Mouse (Mus musculus) kidney, embryonic 15.5 days (tissue): Measurements from ENCODE around the gene R3hdm4. TPM values are rescaled to one million over a fixed set of nuclear protein-coding genes. Genes with fewer than 3 reads are reported as not detected.

ENCODE experiments used
- ATAC-seq: fragments of 200-750 bp; cut with Nextera tagmentation; replicated peaks from 2 replicates; pipeline ENCODE4 v1.8.0; 2017; ENCODE audit warnings: moderate TSS enrichment; ENCODE audit not compliant: low FRiP score
- H3K27ac ChIP-seq: fragments of 300-500 bp; sonication (generic); 2 replicates; pipeline ENCODE4 v1.5.1; 2015; ENCODE audit warnings: mild to moderate bottlenecking, inconsistent platforms
- H3K27me3 ChIP-seq: fragments of 300-500 bp; sonication (generic); 2 replicates; pipeline ENCODE4 v1.6.1; 2015; ENCODE audit warnings: inconsistent platforms
- H3K36me3 ChIP-seq: fragments of 300-500 bp; sonication (generic); 2 replicates; pipeline ENCODE4 v1.6.1; 2015; ENCODE audit warnings: inconsistent platforms
- H3K4me1 ChIP-seq: fragments of 300-500 bp; sonication (generic); 2 replicates; pipeline ENCODE4 v1.6.1; 2015; ENCODE audit warnings: inconsistent platforms
- H3K4me2 ChIP-seq: fragments of 300-500 bp; sonication (generic); 2 replicates; pipeline ENCODE4 v1.6.1; 2015; ENCODE audit warnings: moderate library complexity, mild to moderate bottlenecking, inconsistent platforms
- H3K4me3 ChIP-seq: fragments of 300-500 bp; sonication (generic); replicated peaks from 2 replicates; pipeline ENCODE4 v1.5.1; 2015; ENCODE audit warnings: mild to moderate bottlenecking, inconsistent platforms
- H3K9ac ChIP-seq: fragments of 300-500 bp; sonication (generic); 2 replicates; pipeline ENCODE4 v1.6.1; 2015; ENCODE audit warnings: mild to moderate bottlenecking, inconsistent platforms
- H3K9me3 ChIP-seq: fragments of 300-500 bp; sonication (generic); replicated peaks from 2 replicates; pipeline ENCODE4 v1.6.1; 2016; ENCODE audit warnings: inconsistent platforms
- WGBS: fragments of 180-500 bp; shearing (Covaris S2); methylation state at CpG from one replicate; pipeline ENCODE4 v1.1.7; 2015; ENCODE audit warnings: mixed read lengths; 5-methylcytosine and 5-hydroxymethylcytosine counted together
- polyA plus RNA-seq: library from polyadenylated mRNA; unstranded; fragments of >200 nt; fragmentation: Nextera tagmentation; extraction: Ambion mirVana; gene quantifications from 2 replicates; pipeline ENCODE4 v1.2.1, GENCODE M21; 2015

The R3hdm4 gene
- polyA plus RNA-seq, 1 experiment from 2014 or later: 155 TPM

- Histone ChIP-seq H3K9me3 (no peaks in the 10 kb centered on the region), H3K27ac (no peak overlapping the region), H3K9ac (no peak overlapping the region), H3K27me3 (no peaks in the 10 kb centered on the region), H3K4me2 (no peak overlapping the region), H3K4me1 (peaks cover 36% of the 10 kb centered on the region), H3K4me3 (no peak overlapping the region), H3K36me3 (peaks cover 27% of the 10 kb centered on the region)
- 31% methylated on average over 4 of the region's 4 CpGs for WGBS
- no peak for ATAC-seq
These were observed 35.7 kb upstream of the R3hdm4 start for GRCm38 (mm10) chr10:79956643-79957154.

GRCm38 (mm10) chr10:79955691-79956090 is 34.7 kb upstream of the R3hdm4 start:
- Histone ChIP-seq H3K4me1 (peaks cover 28% of the 10 kb centered on the region), H3K36me3 (peaks cover 32% of the 10 kb centered on the region), H3K9ac (no peak overlapping the region), H3K4me3 (no peak overlapping the region), H3K9me3 (no peaks in the 10 kb centered on the region), H3K4me2 (no peak overlapping the region), H3K27ac (0 out of 2 replicates have a peak overlapping the region, but pooled peaks have one; percentile 13), H3K27me3 (no peaks in the 10 kb centered on the region)
- WGBS: 70% methylated on average over 9 of the region's 9 CpGs
- ATAC-seq: no peak

- H3K4me2 ChIP-seq: no peak overlapping the region
- H3K4me1 ChIP-seq: peaks cover 23% of the 10 kb centered on the region
- 86% methylated on average over 6 of the region's 6 CpGs for WGBS
- no peak overlapping the region for H3K4me3 ChIP-seq
- no peaks in the 10 kb centered on the region for H3K27me3 ChIP-seq
- no peak overlapping the region for H3K27ac ChIP-seq
- no peak for ATAC-seq
- no peaks in the 10 kb centered on the region for H3K9me3 ChIP-seq
- no peak overlapping the region for H3K9ac ChIP-seq
- H3K36me3 ChIP-seq: peaks cover 50% of the 10 kb centered on the region
These were observed 32.9 kb upstream of the R3hdm4 start for GRCm38 (mm10) chr10:79953946-79954345.

- Histone ChIP-seq H3K4me3 (no peak overlapping the region), H3K4me2 (no peak overlapping the region), H3K36me3 (peaks cover 63% of the 10 kb centered on the region), H3K4me1 (peaks cover 22% of the 10 kb centered on the region), H3K9me3 (no peaks in the 10 kb centered on the region), H3K9ac (no peak overlapping the region), H3K27ac (no peak overlapping the region), H3K27me3 (no peaks in the 10 kb centered on the region)
- ATAC-seq: no peak
- 87% methylated on average over 18 of the region's 18 CpGs for WGBS
These were observed 29.7 kb upstream of the R3hdm4 start for GRCm38 (mm10) chr10:79950661-79951060.

GRCm38 (mm10) chr10:79949873-79950272 is 28.9 kb upstream of the R3hdm4 start:
- Histone ChIP-seq H3K9ac (no peak overlapping the region), H3K4me2 (no peak overlapping the region), H3K27ac (no peak overlapping the region), H3K9me3 (no peaks in the 10 kb centered on the region), H3K36me3 (peaks cover 63% of the 10 kb centered on the region), H3K4me1 (peaks cover 29% of the 10 kb centered on the region), H3K4me3 (no peak overlapping the region), H3K27me3 (no peaks in the 10 kb centered on the region)
- WGBS: 79% methylated on average over 4 of the region's 4 CpGs
- ATAC-seq: no peak

GRCm38 (mm10) chr10:79947502-79947901 is 26.5 kb upstream of the R3hdm4 start:
- Histone ChIP-seq H3K4me2 (no peak overlapping the region), H3K9ac (no peak overlapping the region), H3K27me3 (no peaks in the 10 kb centered on the region), H3K4me1 (peaks cover 53% of the 10 kb centered on the region), H3K9me3 (no peaks in the 10 kb centered on the region), H3K4me3 (no peak overlapping the region), H3K27ac (0 out of 2 replicates have a peak overlapping the region, but pooled peaks have one; percentile 94), H3K36me3 (peaks cover 48% of the 10 kb centered on the region)
- no peak for ATAC-seq
- 70% methylated on average over 6 of the region's 6 CpGs for whole genome bisulfite sequencing

- H3K4me3 ChIP-seq: 0 out of 2 replicates have a peak overlapping the region, but pooled peaks have one; percentile 6
- WGBS: 13% methylated on average over 7 of the region's 7 CpGs
These were observed 25.8 kb upstream of the R3hdm4 start for GRCm38 (mm10) chr10:79946752-79947322.

GRCm38 (mm10) chr10:79945507-79946234 is 24.7 kb upstream of the R3hdm4 start:
- Histone ChIP-seq H3K4me3 (peak overlapping the region; percentile 16; the same call in 1 of the 2 replicates), H3K4me1 (peaks cover 56% of the 10 kb centered on the region), H3K36me3 (peaks cover 47% of the 10 kb centered on the region), H3K9me3 (no peaks in the 10 kb centered on the region), H3K27ac (peak overlapping the region; percentile 94), H3K4me2 (peak overlapping the region; percentile 35), H3K27me3 (no peaks in the 10 kb centered on the region), H3K9ac (peak overlapping the region; percentile 22; the same call in 1 of the 2 replicates)
- ATAC-seq: peak; percentile 82
- 36% methylated on average over 16 of the region's 16 CpGs for WGBS

More at GRCm38 (mm10) chr10:79946752-79947322, 25.8 kb upstream of the R3hdm4 start:
- H3K27ac ChIP-seq: peak overlapping the region; percentile 94
- H3K36me3 ChIP-seq: peaks cover 48% of the 10 kb centered on the region
- H3K4me2 ChIP-seq: peak overlapping the region; percentile 35
- no peaks in the 10 kb centered on the region for H3K27me3 ChIP-seq
- ATAC-seq: no peak
- H3K4me1 ChIP-seq: peaks cover 53% of the 10 kb centered on the region
- H3K9ac ChIP-seq: no peak overlapping the region; the same call in 1 of the 2 replicates
- H3K9me3 ChIP-seq: no peaks in the 10 kb centered on the region

- WGBS: 48% methylated on average over 9 of the region's 9 CpGs
- H3K27me3 ChIP-seq: no peaks in the 10 kb centered on the region
- H3K36me3 ChIP-seq: peaks cover 30% of the 10 kb centered on the region
- no peak for ATAC-seq
- H3K4me3 ChIP-seq: no peak overlapping the region
- H3K27ac ChIP-seq: peak overlapping the region; percentile 94
- no peaks in the 10 kb centered on the region for H3K9me3 ChIP-seq
- H3K4me2 ChIP-seq: no peak overlapping the region
- peaks cover 77% of the 10 kb centered on the region for H3K4me1 ChIP-seq
- no peak overlapping the region for H3K9ac ChIP-seq
These were observed 22.5 kb upstream of the R3hdm4 start for GRCm38 (mm10) chr10:79943471-79943901.

- Histone ChIP-seq H3K9me3 (no peaks in the 10 kb centered on the region), H3K4me2 (no peak overlapping the region), H3K4me1 (peaks cover 82% of the 10 kb centered on the region), H3K4me3 (no peak overlapping the region), H3K27ac (peak overlapping the region; percentile 94), H3K9ac (no peak overlapping the region), H3K36me3 (peaks cover 27% of the 10 kb centered on the region), H3K27me3 (no peaks in the 10 kb centered on the region)
- WGBS: 90% methylated on average over 1 of the region's 1 CpGs
- no peak for ATAC-seq
These were observed 22.0 kb upstream of the R3hdm4 start for GRCm38 (mm10) chr10:79942988-79943387.

GRCm38 (mm10) chr10:79940749-79941148 is 19.7 kb upstream of the R3hdm4 start:
- no peak overlapping the region for H3K4me2 ChIP-seq
- no peak for ATAC-seq
- H3K9me3 ChIP-seq: no peaks in the 10 kb centered on the region
- H3K4me1 ChIP-seq: peaks cover 84% of the 10 kb centered on the region
- H3K27me3 ChIP-seq: no peaks in the 10 kb centered on the region
- H3K36me3 ChIP-seq: peaks cover 32% of the 10 kb centered on the region
- H3K4me3 ChIP-seq: no peak overlapping the region
- 51% methylated on average over 7 of the region's 7 CpGs for WGBS
- H3K27ac ChIP-seq: no peak overlapping the region
- H3K9ac ChIP-seq: no peak overlapping the region
